Mouse (Mus musculus) erythroblast, embryonic 14.5 days (primary cell): Measurements from ENCODE around the gene Gm11042.

ENCODE experiments used
- GATA1 ChIP-seq: IDR thresholded peaks from 2 replicates; pipeline ENCODE4 v1.6.1; 2012; ENCODE audit warnings: low read length, inconsistent platforms, mixed read lengths
- TAL1 ChIP-seq: IDR thresholded peaks from 3 replicates; pipeline ENCODE4 v1.6.1; 2012; ENCODE audit warnings: low read length, inconsistent platforms, mixed read lengths

DNA sequence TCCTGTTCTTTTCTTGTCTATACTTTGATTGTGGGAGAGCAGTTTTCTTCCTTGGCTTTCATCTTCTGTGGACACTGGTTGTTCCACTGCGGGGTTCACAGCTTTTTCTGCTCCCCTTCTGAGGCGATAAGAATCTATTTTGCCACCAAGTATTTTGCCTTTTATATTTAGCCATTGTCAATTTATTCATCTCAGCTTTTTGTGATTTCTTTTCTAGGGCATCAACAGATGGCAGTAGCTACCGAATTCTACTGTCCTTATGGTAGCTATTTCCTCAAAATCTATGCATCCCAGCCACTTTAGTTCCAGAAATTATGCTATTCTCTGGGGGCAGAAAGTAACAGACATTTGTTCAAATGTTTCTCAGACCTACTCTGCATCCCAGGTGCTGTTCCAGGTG lies 10.4 kb upstream of the Gm11042 start:
- TF ChIP-seq TAL1 (no peak), GATA1 (no peak)
